Mouse (Mus musculus) spleen, postnatal 36 days (tissue): Measurements from ENCODE around the gene Elp4.

ENCODE experiments used
- DNase-seq, 2 experiments: peaks; one replicate each; pipeline ENCODE4 v3.0.0; 2022; ENCODE audit warnings: low spot score in 2 of 2, mixed read lengths in 1 of 2

Gene Elp4

DNA sequence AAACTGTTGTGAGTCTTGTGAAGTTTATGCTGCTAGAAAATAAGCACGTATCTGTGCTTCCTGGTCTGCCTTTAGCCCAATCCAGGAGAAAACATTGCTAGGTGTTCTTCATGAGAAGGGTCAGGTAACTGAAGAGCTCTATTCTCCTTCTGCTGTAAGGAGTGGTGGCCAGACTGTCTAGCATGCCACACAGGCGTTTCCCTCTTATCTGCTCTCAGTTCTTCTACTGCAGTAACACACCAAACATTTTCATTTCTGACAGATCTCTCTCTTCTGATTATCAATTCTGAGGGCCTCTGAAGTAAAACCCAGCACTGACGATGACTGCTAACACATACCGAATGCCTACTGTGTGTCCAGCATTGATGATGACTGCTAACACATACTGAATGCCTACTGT, 98.3 kb downstream of the Elp4 start:
- DNase-seq: no peak

DNA sequence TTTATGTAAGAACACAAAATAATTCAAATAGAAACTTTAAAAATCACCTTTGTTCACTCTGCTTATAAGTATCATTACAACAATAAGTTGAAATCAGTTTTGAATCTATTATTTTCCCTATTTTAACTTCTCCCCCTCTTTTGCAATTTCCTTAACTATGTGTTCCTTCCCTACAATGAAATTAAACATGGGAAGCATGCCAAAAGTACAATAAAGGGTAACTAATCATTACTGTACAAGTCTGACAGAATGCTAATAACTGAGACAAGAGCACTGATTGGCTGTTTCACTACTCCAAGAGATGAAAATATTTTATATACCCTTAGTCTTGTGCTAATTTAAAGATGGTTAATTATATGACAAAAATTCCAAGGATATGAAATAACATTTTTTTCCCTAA, 99.2 kb downstream of the Elp4 start:
- DNase-seq: no peak

DNA sequence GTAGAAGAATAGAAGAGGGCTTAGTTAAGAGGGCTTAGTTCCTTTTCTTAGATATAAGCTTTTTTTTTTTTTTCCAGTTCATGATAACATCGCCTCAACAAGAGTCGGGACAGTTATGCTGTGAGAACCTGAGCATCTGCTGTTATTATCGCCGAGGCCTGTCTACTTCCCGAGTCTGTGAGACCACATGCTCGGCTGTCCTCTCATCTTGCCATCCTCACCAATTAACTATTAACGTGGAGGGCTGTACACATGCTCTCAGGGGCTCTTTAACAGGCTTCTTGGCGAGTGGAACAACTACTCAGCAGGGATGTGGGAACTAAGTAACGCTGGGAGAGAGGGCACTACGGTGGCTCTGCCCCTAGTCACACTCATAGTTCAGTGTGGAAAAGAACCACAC, 99.9 kb downstream of the Elp4 start:
- DNase-seq: no peak

DNA sequence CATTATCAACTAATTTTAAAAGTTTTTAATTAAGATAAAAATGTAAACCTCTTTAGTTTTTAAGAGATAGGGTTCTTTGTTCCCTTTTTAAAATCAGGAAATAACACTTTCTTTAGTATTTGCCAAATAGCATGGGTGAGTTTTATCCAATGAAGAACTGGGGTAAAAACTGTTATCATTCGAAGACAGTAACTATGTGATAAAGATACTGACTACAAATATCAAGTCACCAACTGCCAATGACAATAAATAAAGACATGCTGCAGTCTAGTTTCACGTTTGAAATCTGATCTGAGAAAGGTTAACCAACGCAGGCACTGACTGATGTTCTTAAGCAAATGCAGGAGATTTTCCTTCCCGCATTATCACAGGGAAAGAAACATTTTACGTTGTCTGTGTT, 100.9 kb downstream of the Elp4 start:
- no peak for DNase-seq

DNA sequence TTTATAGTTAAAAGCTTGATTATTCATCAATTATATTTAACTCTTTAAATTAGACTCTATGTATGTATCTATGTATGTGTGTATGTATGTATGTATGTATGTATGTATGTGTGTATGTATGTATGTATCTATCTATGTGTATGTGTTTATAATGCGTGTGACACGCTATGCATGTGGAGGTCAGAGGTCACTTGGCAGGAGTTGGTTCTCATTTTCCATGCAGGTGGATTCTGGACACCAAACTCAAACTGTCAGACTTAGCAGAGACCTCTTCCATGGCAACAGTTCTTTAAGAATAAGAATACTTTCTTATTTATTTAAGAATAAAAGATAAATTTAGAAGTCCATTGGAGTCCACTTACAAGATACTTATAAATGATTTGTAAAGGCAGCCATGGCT, 101.5 kb downstream of the Elp4 start:
- DNase-seq: no peak

DNA sequence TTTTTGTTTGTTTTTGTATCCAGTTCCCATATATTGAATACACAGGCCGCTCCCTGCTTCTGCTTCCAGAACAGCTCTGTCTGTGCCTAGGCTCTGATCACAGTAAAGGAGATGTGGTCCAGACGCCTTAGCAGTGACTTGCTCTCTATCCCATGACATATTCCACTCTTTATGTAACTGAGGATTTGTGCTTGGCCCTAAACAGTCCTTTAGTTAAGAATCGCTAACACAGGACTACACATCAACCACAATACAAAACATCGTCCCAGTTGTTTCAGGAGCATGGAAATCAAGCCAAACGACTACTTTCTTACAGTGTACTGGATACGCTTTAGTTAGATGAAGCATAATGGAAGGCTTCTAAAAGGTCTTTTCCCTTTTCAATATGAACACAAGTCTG, 102.8 kb downstream of the Elp4 start:
- no peak for DNase-seq

DNA sequence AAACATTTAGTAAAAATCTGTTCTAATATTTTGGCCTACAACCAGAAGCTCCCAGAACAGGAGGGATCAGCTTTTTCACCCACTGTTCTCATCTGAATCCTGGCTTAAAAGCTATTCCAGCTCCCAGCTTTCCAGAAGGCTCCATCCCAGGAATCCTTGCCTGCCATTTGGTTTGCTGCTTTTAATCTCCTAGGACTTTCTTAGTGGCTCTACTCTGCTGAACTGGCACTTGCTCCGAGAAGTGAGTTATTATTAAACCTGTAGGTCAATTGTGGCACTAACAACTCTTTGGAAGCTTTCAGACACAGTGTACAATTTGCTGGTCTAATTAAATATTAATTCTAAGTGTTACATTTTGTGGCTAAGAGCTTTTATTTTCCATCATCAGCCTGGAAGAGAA, 103.7 kb downstream of the Elp4 start:
- no peak for DNase-seq

DNA sequence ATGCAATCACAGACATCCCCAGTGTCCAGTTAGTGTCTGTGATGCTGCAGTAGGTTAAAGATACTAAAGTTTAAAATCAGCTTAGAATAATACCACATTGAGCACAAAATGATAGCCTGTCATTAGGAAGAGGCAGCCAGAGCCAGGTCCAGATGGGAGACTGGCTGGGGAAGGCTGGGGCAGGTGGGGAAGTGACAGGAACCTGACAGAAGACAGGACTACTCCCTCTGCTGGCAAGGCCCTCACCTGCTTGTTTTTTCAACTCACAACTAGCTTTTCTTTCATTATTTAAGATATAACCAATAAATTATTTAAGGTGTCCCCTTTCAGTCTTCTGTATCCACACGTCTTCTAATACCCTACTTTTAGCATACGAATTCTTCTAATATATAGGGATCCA, 104.5 kb downstream of the Elp4 start:
- DNase-seq: no peak

DNA sequence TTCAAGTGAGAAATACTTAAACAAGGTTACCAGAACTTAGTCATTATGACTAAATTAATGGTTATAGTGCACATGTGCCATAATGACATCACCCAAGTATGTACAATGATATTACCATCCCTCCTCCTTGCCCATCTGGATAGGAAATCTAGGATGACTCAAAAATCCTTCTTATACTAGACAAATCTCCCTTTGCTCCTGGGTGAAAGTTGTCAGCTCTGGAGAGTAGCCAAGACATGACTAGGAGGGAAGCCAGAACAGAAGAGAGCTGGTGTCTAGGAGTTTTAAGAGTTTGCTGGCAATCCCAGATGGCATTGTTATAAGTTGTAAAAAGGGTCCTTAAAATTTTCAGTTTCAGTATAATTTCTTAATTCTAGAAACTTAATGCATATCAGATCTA, 106.5 kb downstream of the Elp4 start:
- no peak for DNase-seq

DNA sequence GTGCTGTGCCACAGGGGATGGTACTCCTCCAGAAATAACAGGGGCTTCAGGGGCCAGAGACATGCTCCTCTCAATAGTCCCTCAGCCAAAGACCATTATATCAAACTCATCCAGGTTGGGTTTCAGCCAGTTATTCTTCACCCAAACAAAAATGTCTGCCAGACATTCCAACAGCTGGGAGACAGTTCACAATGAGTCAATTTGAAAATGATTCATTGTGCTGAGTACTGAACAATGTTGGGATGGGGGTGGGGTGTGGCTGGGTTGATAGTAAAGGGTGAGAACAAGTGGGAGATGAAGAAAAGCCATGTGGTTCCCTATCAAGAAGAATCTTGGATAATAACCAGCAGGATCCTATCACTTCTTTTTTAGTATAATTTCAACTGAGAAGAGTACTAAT, 108.3 kb downstream of the Elp4 start:
- DNase-seq: no peak

DNA sequence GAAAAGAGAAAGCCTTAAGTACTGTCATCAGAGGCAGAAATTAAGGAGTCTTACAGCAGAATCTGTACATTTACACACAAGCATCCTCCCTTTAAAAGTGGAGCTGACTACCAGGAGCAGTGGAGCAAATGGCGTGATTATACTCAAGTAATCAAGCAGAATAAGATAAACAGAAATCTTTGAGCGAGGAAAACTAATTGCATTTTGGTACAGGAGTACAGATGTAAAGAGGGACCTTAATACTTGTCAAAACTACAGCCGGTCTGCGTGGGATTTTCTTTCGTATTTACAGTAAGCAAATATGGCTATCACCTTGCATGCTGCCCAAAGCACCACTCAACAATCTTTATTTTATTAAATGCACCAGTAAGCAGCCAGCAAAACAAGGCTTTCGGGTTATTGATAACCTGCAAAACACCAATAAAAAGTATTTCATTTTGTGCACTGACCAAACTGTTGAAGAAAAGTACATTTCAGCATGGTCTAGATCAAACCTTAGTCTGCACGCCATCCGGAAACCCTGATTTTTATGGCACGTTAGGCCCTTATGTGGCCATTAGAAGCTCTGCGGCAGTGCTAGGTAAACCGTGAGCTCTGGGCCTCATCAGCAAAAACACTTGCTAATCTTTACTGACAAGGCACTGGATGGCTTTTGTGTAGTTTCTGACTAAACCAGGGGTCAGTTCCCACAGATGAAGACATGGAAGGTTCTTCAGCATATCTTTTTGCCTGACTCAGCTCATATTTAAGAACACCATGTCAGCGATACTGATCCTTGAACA, 111.8 kb downstream of the Elp4 start:
- no peak for DNase-seq

DNA sequence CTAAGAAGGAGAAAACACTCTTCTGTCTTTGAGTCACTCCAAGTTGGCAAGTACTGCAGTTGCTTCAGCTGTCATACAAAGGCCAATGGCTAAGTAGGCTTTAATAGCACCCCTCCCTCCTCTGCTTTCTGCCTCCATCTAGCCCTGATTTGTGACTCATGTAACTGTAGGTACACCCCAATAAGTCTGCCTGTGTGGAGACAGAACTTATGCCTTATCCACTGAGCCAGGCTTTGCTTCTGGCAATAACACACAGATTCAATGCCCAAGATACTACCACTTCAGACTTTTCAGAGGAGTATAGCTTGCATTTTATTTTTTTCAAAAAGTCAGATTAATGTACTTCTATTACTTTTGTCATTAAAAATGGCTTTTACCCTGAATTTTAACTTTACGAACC, 114.4 kb downstream of the Elp4 start:
- DNase-seq: no peak

DNA sequence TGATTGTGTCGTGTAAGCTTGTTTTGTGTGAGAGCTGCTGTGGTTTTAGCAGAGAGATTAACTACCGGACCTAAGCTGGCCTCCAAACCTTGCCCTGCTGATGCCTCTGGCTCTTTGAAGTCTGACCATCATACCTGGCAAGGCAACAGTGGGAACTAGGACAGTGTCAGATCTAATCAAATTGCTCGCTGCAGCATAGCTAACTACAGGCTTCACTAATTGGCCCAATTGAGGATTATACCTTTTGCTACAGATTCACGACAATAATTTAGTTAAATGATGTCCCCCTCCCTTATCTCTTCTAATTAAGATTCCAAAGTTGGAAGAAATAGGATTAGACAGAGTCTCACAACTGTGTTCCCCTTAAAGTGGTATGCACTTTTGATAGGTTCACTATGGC, 116.6 kb downstream of the Elp4 start:
- no peak for DNase-seq

DNA sequence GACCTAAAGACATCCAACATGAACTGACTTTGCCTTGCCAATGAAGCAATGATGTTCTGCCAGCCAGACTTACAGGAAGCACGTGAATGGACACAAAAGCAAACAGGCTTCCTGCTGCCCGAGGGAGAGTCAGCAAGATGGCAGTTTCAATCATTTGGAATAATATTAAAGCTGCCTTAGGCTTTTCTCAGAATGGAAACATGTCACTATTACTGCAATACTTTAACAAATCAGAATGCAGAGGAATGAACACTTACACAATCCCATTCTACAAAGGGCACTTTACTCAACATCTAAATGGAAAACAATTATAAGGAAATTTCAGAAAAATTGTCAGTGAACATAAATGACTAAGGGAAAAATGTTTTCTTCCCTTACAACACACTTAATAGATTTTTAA, 117.4 kb downstream of the Elp4 start:
- DNase-seq: no peak

DNA sequence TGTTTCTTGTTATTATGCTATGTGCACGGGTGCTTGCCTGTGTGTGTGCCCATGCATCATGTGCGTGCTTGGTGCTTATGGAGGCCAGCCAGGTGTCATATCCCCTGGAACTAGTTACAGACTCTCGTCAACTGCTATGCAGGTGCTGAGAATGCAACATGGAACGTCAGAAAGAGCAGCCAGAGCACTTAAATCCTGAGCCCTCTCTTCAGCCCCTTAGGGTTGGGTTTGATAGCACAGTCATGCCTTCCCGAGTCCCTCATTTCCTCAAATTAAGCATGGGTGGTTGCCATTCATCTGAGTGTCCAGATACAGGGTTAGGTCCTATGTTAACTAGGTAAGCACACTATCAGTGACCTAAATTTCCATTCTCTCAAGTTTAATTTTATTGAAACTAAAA, 121.5 kb downstream of the Elp4 start:
- no peak for DNase-seq

DNA sequence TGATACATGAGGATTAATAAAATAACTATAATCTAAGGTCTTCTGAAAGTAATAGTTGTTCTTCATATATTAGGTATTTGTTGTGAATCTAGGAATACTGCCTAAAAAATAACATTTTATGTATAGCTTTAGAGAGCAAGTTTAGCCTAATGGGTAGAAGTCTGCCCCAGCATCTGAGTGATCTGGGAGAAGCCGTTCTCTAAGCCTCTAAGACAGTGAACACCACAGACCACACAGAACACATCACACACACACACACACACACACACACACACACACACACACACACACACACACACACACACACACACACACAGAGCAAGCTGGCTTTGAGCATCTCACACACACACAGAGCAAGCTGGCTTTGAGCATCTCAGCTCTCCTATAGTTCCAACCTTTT, 123.6 kb downstream of the Elp4 start:
- no peak for DNase-seq

DNA sequence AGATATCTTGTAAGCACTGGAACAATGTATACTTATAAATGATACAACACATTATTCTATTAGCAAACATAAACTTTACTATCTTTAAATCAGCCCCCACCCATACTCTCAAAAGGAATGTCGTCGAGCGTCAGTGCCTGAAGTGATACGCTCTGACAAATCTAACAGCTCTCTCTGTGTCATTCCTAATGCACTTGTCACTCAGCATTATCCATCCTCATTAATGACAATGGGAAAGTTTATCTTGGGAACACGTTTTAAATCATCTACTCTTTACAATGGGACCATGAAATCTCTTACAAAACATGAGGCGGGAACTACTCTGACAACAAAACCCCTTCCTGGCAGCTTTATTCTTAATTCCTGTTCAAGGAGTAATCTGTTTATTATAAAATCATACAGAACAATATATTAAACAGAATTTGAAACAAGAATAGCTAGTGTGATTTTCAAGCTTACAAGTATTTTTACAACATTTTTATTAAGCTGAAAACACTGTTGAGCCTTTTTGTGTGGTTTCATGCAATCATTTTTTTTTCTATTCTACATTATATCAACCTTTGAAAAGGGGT, 125.0 kb downstream of the Elp4 start:
- no peak for DNase-seq

DNA sequence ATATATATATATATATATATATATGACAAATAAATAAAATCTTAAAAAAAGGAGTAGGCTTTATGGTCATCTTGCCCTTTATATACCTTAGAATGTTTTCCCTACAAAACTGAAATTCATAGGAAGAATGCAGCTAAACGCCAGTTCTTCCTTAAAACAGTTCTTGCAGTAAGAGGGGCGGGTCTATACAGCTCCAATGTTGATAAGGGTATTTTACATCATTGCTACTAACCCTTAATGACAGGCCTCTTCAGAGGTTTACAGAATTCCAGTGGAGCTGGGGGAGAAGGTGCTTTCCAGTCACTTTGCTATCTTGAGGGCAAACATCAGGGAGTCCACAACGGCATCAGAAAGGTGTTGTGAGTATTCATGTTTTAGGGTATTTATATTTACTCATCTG, 133.1 kb downstream of the Elp4 start:
- DNase-seq: no peak

DNA sequence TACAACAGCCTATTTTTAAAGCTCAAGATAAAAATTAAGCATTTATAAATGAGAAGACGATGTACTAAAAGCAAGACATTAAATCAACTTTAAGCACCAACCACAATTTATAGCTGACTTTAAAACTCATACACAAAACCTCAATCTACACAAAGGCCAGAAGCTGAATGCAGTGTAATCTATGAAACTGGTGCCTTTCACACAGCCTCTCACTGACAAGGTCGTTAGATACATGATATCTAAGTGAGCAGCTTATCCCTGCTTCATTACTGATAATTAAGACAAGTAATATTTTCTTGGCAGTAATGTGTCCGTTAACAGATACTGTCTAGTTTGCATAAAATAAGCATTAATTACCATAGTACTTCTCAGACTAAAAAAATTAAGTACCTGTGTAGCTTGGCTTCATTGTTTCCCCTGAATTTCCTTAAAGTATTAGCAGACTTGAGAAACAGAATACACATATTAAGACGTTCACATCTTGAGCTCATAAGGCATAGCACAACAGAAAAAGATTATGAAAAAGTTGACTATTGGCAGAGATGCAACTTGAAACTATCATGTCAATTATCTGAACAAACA, 134.5 kb downstream of the Elp4 start:
- DNase-seq: no peak

DNA sequence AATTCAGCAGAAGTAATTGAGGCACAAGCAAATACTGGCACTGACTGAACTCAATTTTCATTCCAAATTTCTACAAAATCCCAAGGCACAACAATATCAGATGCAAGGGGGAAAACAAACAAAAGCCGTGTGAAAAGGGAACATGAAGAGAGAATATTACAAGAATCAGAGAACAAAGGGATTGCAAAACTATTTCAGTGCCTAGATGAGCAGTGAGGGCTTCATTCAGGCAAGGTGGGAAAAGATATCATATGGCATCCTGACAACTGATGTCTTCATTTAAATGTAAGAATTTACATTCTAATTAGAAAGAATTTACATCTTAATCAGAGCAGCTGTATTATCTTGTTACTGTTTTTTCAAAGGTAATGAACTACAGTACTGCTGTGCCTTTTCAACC, 150.9 kb downstream of the Elp4 start:
- DNase-seq: no peak

DNA sequence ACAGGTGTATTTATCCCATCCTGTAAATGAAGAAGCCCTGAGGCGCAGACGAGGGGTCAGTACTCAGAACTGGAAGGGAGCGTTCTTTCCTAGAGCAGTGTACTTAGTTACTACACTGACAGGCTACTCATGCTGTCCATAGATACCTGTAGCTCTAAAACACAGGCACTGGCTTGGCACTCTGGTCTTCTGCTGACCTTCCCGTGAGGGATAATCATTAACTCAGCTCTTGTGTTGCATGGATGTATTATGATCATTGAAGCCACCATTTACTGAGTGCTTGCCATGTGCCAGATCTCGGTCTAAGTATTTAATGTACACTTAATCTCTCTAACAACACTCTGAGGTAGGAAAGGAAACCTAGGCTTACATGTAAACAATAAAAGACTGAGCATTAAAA, 155.3 kb downstream of the Elp4 start:
- no peak for DNase-seq

DNA sequence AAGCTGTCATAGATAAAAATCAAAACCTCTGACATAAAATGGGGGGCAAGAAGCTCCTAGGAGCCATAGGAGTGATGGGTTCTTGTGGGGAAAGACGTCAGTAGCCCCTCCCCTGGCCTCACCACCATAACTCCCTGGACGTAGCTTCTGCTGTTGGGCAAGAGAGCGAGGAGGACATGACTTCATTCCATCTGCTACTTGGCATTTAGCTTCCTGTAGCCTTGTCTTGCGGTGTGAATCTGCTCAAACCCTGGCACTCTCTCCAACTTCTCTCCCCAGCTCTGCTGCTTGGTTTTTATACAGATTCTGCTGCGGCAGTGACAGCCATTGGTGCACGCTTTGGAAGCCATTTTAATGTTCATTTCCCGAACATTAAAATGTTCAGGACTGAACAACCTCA, 157.5 kb downstream of the Elp4 start:
- DNase-seq: no peak

DNA sequence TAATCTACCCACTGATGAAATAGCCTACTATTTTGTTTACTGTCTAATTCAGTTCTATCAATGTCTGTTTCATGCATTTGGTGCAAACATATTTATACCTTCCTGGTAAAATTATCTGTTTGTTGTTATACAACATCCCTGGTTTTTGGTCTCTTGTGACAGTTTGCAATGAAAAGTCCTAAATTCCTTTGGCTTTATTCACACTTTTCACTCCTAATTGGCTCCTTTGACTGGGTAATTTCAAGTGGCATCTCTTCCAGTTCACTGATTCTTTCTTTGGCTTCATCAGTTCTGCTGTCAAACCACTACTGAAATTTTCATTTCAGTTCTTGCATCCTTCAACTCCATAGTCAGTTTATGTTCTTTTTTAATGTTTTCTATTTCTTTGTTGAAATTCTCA, 168.2 kb downstream of the Elp4 start:
- DNase-seq: no peak

DNA sequence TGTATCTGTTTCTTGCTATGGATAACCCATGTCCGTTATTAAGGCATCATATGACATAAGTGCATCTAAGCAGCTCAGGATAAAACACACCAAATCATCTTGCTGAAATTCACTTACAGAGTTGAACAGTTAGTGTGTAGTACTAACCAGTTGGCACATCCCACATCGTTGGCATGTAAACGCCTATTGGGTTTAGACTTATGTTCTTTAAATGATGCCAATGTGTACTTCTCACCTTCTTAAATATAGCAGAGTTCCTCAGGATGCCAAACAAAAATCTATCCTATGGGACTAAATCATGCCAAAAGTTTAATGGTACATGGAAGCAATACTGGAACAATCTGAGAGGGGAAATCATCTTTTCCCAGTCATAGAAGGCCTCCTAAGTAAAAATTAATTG, 173.7 kb downstream of the Elp4 start:
- no peak for DNase-seq
